Mouse (Mus musculus) cerebellum, adult 2 months (tissue): ENCODE measurements around the gene 2010300C02Rik.
"Not testable (repeated sequence)": the region's sequence is repeated elsewhere in the genome, so short reads cannot be mapped to it uniquely, and the experiment has no call there.

Source experiments
- CTCF ChIP-seq: fragments of 200-500 bp; IDR thresholded peaks from 2 replicates; pipeline ENCODE4 v1.5.1; 2011; ENCODE audit warnings: low read depth, mild to moderate bottlenecking, control low read depth, low read length, moderate library complexity, borderline replicate concordance; ENCODE audit not compliant: insufficient read depth
- POLR2A ChIP-seq: fragments of 200-500 bp; IDR thresholded peaks from 2 replicates; pipeline ENCODE4 v1.6.1; 2011; ENCODE audit warnings: low read length, control low read depth, borderline replicate concordance; ENCODE audit not compliant: insufficient read depth

GRCm38 (mm10) chr1:37712357-37712737 is 7.5 kb downstream of the 2010300C02Rik start:
- not testable (repeated sequence) for TF ChIP-seq CTCF, POLR2A
